Mouse (Mus musculus): ENCODE results near the gene Sh3bgrl2. TPM values are rescaled to one million over a fixed set of nuclear protein-coding genes. Genes with fewer than 3 reads are reported as not detected.

The Sh3bgrl2 gene
- total RNA-seq, 2 experiments from 2014 or later: 26.8 to 28.1 TPM

GRCm38 (mm10) chr9:83593811-83594210 is 45.7 kb downstream of the Sh3bgrl2 start:
- DNase-seq: no peak

GRCm38 (mm10) chr9:83596132-83596531 is 48.0 kb downstream of the Sh3bgrl2 start:
- DNase-seq: peak; percentile 58 to 69

- DNase-seq: no peak
Observed at GRCm38 (mm10) chr9:83596646-83597481, 48.7 kb downstream of the Sh3bgrl2 start.

GRCm38 (mm10) chr9:83598047-83598446 is 49.9 kb downstream of the Sh3bgrl2 start:
- no peak for DNase-seq

- DNase-seq: no peak
Observed at GRCm38 (mm10) chr9:83599505-83599904, 51.4 kb downstream of the Sh3bgrl2 start.

- no peak for DNase-seq
Observed at GRCm38 (mm10) chr9:83600286-83601048, 52.3 kb downstream of the Sh3bgrl2 start.

GRCm38 (mm10) chr9:83602176-83602770 is 54.1 kb downstream of the Sh3bgrl2 start:
- no peak for DNase-seq

GRCm38 (mm10) chr9:83603159-83603558 is 55.0 kb downstream of the Sh3bgrl2 start:
- DNase-seq: no peak

- no peak for DNase-seq
Observed at GRCm38 (mm10) chr9:83605886-83606640, 57.9 kb downstream of the Sh3bgrl2 start.

- DNase-seq: no peak
Observed at GRCm38 (mm10) chr9:83608135-83608534, 60.0 kb downstream of the Sh3bgrl2 start.

GRCm38 (mm10) chr9:83609422-83610297 is 61.5 kb downstream of the Sh3bgrl2 start:
- DNase-seq: peak; percentile 76 to 81

GRCm38 (mm10) chr9:83615912-83616585 is 67.9 kb downstream of the Sh3bgrl2 start:
- DNase-seq: no peak

- no peak for DNase-seq
Observed at GRCm38 (mm10) chr9:83616586-83617081, 68.5 kb downstream of the Sh3bgrl2 start.

GRCm38 (mm10) chr9:83623455-83623854 is 75.3 kb downstream of the Sh3bgrl2 start:
- no peak for DNase-seq

GRCm38 (mm10) chr9:83624193-83624592 is 76.1 kb downstream of the Sh3bgrl2 start:
- DNase-seq: no peak

- no peak for DNase-seq
Observed at GRCm38 (mm10) chr9:83625085-83625484, 77.0 kb downstream of the Sh3bgrl2 start.

GRCm38 (mm10) chr9:83628669-83629612 is 80.8 kb downstream of the Sh3bgrl2 start:
- DNase-seq: no peak

GRCm38 (mm10) chr9:83630341-83630740 is 82.2 kb downstream of the Sh3bgrl2 start:
- DNase-seq: no peak

GRCm38 (mm10) chr9:83631920-83632319 is 83.8 kb downstream of the Sh3bgrl2 start:
- no peak for DNase-seq
